Mouse (Mus musculus): ENCODE data around the gene Ada.

The Ada gene

GRCm38 (mm10) chr2:163728300-163728699 lies 21.7 kb downstream of the Ada start:
- DNase-seq (ENCODE audit: low spot score), result no peak

- no peak for DNase-seq (ENCODE audit: low spot score)
Measured at GRCm38 (mm10) chr2:163726766-163727393, 23.2 kb downstream of the Ada start.

GRCm38 (mm10) chr2:163722550-163722949 lies 27.5 kb downstream of the Ada start:
- peak; percentile 85 for DNase-seq (ENCODE audit: low spot score)

- no peak for DNase-seq (ENCODE audit: low spot score)
Measured at GRCm38 (mm10) chr2:163719616-163720015, 30.4 kb downstream of the Ada start.

- DNase-seq (ENCODE audit: low spot score), result peak; percentile 86
Measured at GRCm38 (mm10) chr2:163718951-163719603, 31.0 kb downstream of the Ada start.

- no peak for DNase-seq (ENCODE audit: low spot score)
Measured at GRCm38 (mm10) chr2:163718526-163718925, 31.5 kb downstream of the Ada start.

GRCm38 (mm10) chr2:163716853-163717252 lies 33.2 kb downstream of the Ada start:
- no peak for DNase-seq (ENCODE audit: low spot score)

- no peak for DNase-seq (ENCODE audit: low spot score)
Measured at GRCm38 (mm10) chr2:163716448-163716847, 33.6 kb downstream of the Ada start.

GRCm38 (mm10) chr2:163713340-163713739 lies 36.7 kb downstream of the Ada start:
- DNase-seq (ENCODE audit: low spot score), result no peak

GRCm38 (mm10) chr2:163712874-163713273 lies 37.2 kb downstream of the Ada start:
- no peak for DNase-seq (ENCODE audit: low spot score)

GRCm38 (mm10) chr2:163712473-163712872 lies 37.6 kb downstream of the Ada start:
- no peak for DNase-seq (ENCODE audit: low spot score)

- DNase-seq (ENCODE audit: low spot score), result no peak
Measured at GRCm38 (mm10) chr2:163711368-163711868, 38.6 kb downstream of the Ada start.

- DNase-seq (ENCODE audit: low spot score), result no peak
Measured at GRCm38 (mm10) chr2:163710606-163711159, 39.4 kb downstream of the Ada start.

- no peak for DNase-seq (ENCODE audit: low spot score)
Measured at GRCm38 (mm10) chr2:163710000-163710399, 40.0 kb downstream of the Ada start.

- no peak for DNase-seq (ENCODE audit: low spot score)
Measured at GRCm38 (mm10) chr2:163708763-163709250, 41.2 kb downstream of the Ada start.

GRCm38 (mm10) chr2:163708321-163708720 lies 41.7 kb downstream of the Ada start:
- no peak for DNase-seq (ENCODE audit: low spot score)

GRCm38 (mm10) chr2:163703599-163704260 lies 46.3 kb downstream of the Ada start:
- no peak for DNase-seq (ENCODE audit: low spot score)

- no peak for DNase-seq (ENCODE audit: low spot score)
Measured at GRCm38 (mm10) chr2:163702921-163703320, 47.1 kb downstream of the Ada start.

- no peak for DNase-seq (ENCODE audit: low spot score)
Measured at GRCm38 (mm10) chr2:163702431-163702830, 47.6 kb downstream of the Ada start.

- no peak for DNase-seq (ENCODE audit: low spot score)
Measured at GRCm38 (mm10) chr2:163699078-163699780, 50.8 kb downstream of the Ada start.

GRCm38 (mm10) chr2:163697764-163698480 lies 52.1 kb downstream of the Ada start:
- no peak for DNase-seq (ENCODE audit: low spot score)

Measured in layer of hippocampus, adult 11-12 months (tissue).